Mouse (Mus musculus) hematopoietic multipotent progenitor cell, adult 10-12 weeks (in vitro differentiated cells): ENCODE results near the gene Golm1. TPM values are rescaled to one million over a fixed set of nuclear protein-coding genes. Genes with fewer than 3 reads are reported as not detected.

ENCODE experiments used
- polyA plus RNA-seq: library from polyadenylated mRNA; stranded (reverse); fragments of >175 nt; gene quantifications from 2 replicates; pipeline ENCODE4 v1.2.3, GENCODE M21; 2012; ENCODE audit warnings: low replicate concordance

The Golm1 gene
- polyA plus RNA-seq: 6.5 and 7.6 TPM in 2 replicates

GRCm38 (mm10) chr13:59675151-59676011 is at the start of gene Golm1:
Gene Golm1 (minus strand): TSS chr13:59675811.

DNA sequence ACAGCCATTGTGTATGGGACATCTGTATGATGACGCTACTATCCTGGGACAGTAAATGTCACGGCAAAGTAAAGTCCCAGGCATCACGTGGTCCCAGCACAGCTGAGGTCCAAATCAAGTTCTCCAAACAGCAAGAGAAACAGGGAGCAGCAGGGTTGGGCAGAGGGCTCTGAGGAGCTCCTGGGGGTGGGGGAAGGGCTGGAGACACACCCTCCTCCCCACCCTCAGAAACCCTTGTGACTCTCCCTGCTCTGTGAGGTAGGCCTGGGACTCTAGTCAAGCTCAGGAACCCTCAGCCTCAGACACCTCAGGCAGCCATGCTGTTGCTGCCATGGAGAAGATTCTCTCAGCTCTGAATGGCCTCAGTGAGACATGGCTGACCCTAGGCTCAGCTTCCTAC is 36.4 kb upstream of the Golm1 start, which contains the start of gene Spata31d1b:
Spata31d1b (plus strand) TSS at position 301 of the 400 bp plus-strand sequence.

GRCm38 (mm10) chr13:59710230-59710629 is 34.6 kb upstream of the Golm1 start, which contains the start of gene Spata31d1a:
Gene Spata31d1a (minus strand): TSS chr13:59710330.

DNA sequence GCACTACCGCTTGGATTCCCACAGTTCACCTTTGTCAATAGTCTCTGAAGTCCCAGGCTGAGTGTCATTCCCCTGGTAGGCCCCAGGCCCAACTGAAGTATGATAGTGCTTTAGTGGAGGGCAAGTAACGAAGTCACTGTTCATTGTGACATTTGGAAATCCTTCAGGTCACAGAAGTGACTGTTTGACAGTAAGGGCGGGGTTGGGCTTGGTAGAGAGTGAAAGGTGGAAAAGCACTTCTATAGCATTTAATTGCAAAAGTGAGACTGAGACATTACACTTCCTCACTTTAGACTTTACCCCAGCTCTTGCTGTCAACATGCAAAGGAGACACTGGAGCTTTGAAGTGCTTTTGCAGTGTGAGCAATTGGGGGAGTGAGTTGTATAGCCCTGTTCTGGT is 18.4 kb upstream of the Golm1 start, which contains the start of gene 4921517D22Rik:
4921517D22Rik (minus strand) TSS at position 101 of the 400 bp plus-strand sequence.

DNA sequence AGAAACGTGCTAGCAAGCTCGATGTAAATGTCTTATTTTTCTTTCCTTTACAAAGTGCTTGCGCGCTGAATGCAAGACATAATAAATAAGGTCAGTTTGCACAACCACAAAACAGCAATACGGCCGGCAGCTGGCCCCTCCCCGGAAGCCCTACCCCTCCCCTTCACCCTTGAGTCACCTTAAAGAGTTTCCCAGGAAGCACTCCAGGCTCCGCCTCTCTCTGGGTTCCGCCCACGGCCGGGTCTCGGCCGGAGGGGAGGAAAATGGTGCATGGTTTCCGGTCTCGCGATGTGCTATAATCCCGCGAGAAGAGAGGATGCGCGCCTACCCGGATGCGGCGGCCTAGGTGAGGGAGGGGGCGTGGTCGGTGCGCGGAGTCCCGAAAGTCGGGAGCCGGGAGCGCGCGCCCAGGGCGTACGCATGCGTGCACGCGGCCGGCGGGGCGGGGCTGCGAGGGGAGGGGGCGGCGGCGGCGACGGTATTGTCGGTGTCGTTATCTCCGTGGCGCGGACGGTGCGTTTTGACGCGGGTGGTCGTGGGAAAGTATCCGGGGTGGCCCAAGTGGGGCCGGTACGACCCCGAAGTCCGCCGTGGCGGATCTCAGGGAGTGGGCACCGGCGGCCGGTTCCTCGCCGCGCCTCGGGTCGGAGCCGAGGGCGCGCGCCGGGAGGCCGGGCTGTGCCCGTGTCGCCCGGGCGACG is 90.5 kb downstream of the Golm1 start, which contains the start of the genes Agtpbp1 and Naa35:
Agtpbp1 (minus strand) TSS at position 281 of the 701 bp plus-strand sequence.
Naa35 (plus strand) TSS at position 313 of the 701 bp plus-strand sequence.

Other genes starting within 250 kb of the Golm1 start
- 3.3 and 4.3 TPM in 2 replicates for gene Agtpbp1, start 90.6 kb downstream of the Golm1 start, polyA plus RNA-seq
- 5.6 and 7.5 TPM in 2 replicates for gene Naa35, start 90.6 kb downstream of the Golm1 start, polyA plus RNA-seq
- gene 4921517D22Rik, start 18.3 kb upstream of the Golm1 start, polyA plus RNA-seq: not detected in 2 replicates
- 0.08 TPM in 1 of 2 replicates, not detected in the other for gene Spata31d1a, start 34.5 kb upstream of the Golm1 start, polyA plus RNA-seq
- not detected in 2 replicates for gene Spata31d1b, start 36.5 kb upstream of the Golm1 start, polyA plus RNA-seq
- not detected in 2 replicates for gene Spata31d1d, start 55.9 kb upstream of the Golm1 start, polyA plus RNA-seq
- gene 1700014D04Rik, start 70.9 kb upstream of the Golm1 start, polyA plus RNA-seq: 0.06 TPM in 1 of 2 replicates, not detected in the other
- gene Isca1, start 94.0 kb upstream of the Golm1 start, polyA plus RNA-seq: 63.0 and 84.1 TPM in 2 replicates
- 29.5 TPM in 1 of 2 replicates, not detected in the other for gene Gm49354, start 106.4 kb upstream of the Golm1 start, polyA plus RNA-seq
- 56.1 and 62.1 TPM in 2 replicates for gene Tut7, start 147.3 kb upstream of the Golm1 start, polyA plus RNA-seq